Mouse (Mus musculus): ENCODE results near the gene Crybb3.

- TF ChIP-seq CTCF (IDR thresholded peaks at IDR 0.05; ENCODE audit: control insufficient read depth, insufficient read depth, insufficient replicate concordance, low read depth, low read length): no peak
- TF ChIP-seq POLR2A (IDR thresholded peaks at IDR 0.05; ENCODE audit: control insufficient read depth, low read depth, low read length): no peak
Observed at GRCm38 (mm10) chr5:113110929-113111328, 29.5 kb upstream of the Crybb3 start.
